Mouse (Mus musculus): ENCODE results near the gene Csf2ra. TPM values are rescaled to one million over a fixed set of nuclear protein-coding genes. Genes with fewer than 3 reads are reported as not detected.
"Not testable (repeated sequence)": the region's sequence is repeated elsewhere in the genome, so short reads cannot be mapped to it uniquely, and the experiment has no call there.

Csf2ra gene
- 10 to 100 TPM; 38.8 to 50.3 (median 43.9) TPM for total RNA-seq (2022)

- DNase-seq (ENCODE audit: low spot score in 2 of 2), result peak; percentile 9 to 28
These were observed at the start of gene Csf2ra for GRCm38 (mm10) chr19:61227941-61228701. Csf2ra (minus strand) TSS chr19:61228429.

- no peak for DNase-seq (ENCODE audit: low spot score in 2 of 2)
These were observed 47.2 kb upstream of the Csf2ra start for GRCm38 (mm10) chr19:61275446-61275845.

GRCm38 (mm10) chr19:61269141-61269540, 40.9 kb upstream of the Csf2ra start:
- not testable (repeated sequence) for DNase-seq (ENCODE audit: low spot score in 2 of 2)

GRCm38 (mm10) chr19:61267141-61267540, 38.9 kb upstream of the Csf2ra start:
- no peak for DNase-seq (ENCODE audit: low spot score in 2 of 2)

GRCm38 (mm10) chr19:61266651-61267050, 38.4 kb upstream of the Csf2ra start:
- DNase-seq (ENCODE audit: low spot score in 2 of 2), result no peak

GRCm38 (mm10) chr19:61266246-61266615, 38.0 kb upstream of the Csf2ra start:
- DNase-seq (ENCODE audit: low spot score in 2 of 2), result peak in 1 of 2 experiments; percentile 7

GRCm38 (mm10) chr19:61265349-61266245, 37.4 kb upstream of the Csf2ra start:
- DNase-seq (ENCODE audit: low spot score in 2 of 2), result peak; percentile 20 to 33

- DNase-seq (ENCODE audit: low spot score in 2 of 2), result no peak
These were observed 36.7 kb upstream of the Csf2ra start for GRCm38 (mm10) chr19:61264933-61265332.

GRCm38 (mm10) chr19:61264227-61264626, 36.0 kb upstream of the Csf2ra start:
- DNase-seq (ENCODE audit: low spot score in 2 of 2), result no peak

- no peak for DNase-seq (ENCODE audit: low spot score in 2 of 2)
These were observed 33.0 kb upstream of the Csf2ra start for GRCm38 (mm10) chr19:61261241-61261640.

GRCm38 (mm10) chr19:61257733-61258132, 29.5 kb upstream of the Csf2ra start:
- DNase-seq (ENCODE audit: low spot score in 2 of 2), result no peak

- no peak for DNase-seq (ENCODE audit: low spot score in 2 of 2)
These were observed 28.1 kb upstream of the Csf2ra start for GRCm38 (mm10) chr19:61256166-61256887.

- not testable (repeated sequence) for DNase-seq (ENCODE audit: low spot score in 2 of 2)
These were observed 19.1 kb upstream of the Csf2ra start for GRCm38 (mm10) chr19:61247334-61247733.

GRCm38 (mm10) chr19:61244721-61245436, 16.6 kb upstream of the Csf2ra start:
- no peak for DNase-seq (ENCODE audit: low spot score in 2 of 2)

GRCm38 (mm10) chr19:61237967-61238366, 9.7 kb upstream of the Csf2ra start:
- DNase-seq (ENCODE audit: low spot score in 2 of 2), result no peak

- DNase-seq (ENCODE audit: low spot score in 2 of 2), result no peak
These were observed 6.3 kb upstream of the Csf2ra start for GRCm38 (mm10) chr19:61234532-61234931.

- DNase-seq (ENCODE audit: low spot score in 2 of 2), result peak; percentile 87 to 93
These were observed 1.0 kb downstream of the Csf2ra start for GRCm38 (mm10) chr19:61226928-61227854.

GRCm38 (mm10) chr19:61226401-61226927, 1.8 kb downstream of the Csf2ra start:
- no peak for DNase-seq (ENCODE audit: low spot score in 2 of 2)

GRCm38 (mm10) chr19:61225526-61226400, 2.5 kb downstream of the Csf2ra start:
- peak; percentile 89 to 92 for DNase-seq (ENCODE audit: low spot score in 2 of 2)

Data from layer of hippocampus, adult 8-10 months (tissue).